Mouse (Mus musculus) cerebral cortex, adult 2 months (tissue): ENCODE results near the gene Mest.

ENCODE experiments used
- WGBS: fragments of 180-500 bp; shearing (Covaris S2); methylation state at CpG from one replicate; pipeline ENCODE4 v1.1.7; 2018; 5-methylcytosine and 5-hydroxymethylcytosine counted together

Gene Mest

GRCm38 (mm10) chr6:30738464-30739006 is 15.2 kb downstream of the Mest start:
- 54% methylated on average over 20 of the region's 20 CpGs for WGBS

- 45% methylated on average over 10 of the region's 10 CpGs for WGBS
Observed at GRCm38 (mm10) chr6:30739177-30739747, 15.9 kb downstream of the Mest start.

- WGBS, result 65% methylated on average over 10 of the region's 10 CpGs
Observed at GRCm38 (mm10) chr6:30744846-30745245, 21.5 kb downstream of the Mest start.

DNA sequence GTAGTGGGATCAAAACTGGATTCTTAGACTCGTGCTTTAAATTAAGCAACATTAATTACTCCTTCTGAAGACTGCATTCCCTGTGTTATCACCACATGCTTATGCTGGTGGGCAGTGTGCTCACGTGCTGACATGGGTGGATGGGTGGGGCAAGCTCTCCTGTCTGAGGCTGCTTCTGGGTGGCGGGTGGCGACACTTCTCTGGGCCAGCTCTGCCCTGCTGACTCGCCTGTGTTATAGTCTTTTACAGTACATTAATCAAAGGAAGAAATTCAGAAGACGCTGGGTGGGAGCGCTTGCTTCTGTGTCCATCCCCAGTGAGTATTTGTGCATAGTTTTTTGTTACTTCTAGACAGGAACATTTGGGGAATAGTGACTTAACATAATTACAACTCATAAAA is 22.2 kb downstream of the Mest start:
- 62% methylated on average over 7 of the region's 7 CpGs for WGBS

- WGBS, result 67% methylated on average over 7 of the region's 7 CpGs
Observed at GRCm38 (mm10) chr6:30747631-30748357, 24.4 kb downstream of the Mest start.

GRCm38 (mm10) chr6:30748358-30748910 is 25.1 kb downstream of the Mest start:
- WGBS, result 67% methylated on average over 6 of the region's 6 CpGs

- 64% methylated on average over 2 of the region's 2 CpGs for WGBS
Observed at GRCm38 (mm10) chr6:30749042-30749689, 25.8 kb downstream of the Mest start.

- WGBS, result 56% methylated on average over 1 of the region's 1 CpGs
Observed at GRCm38 (mm10) chr6:30749892-30750291, 26.5 kb downstream of the Mest start.

- WGBS, result 86% methylated on average over 6 of the region's 6 CpGs
Observed at GRCm38 (mm10) chr6:30750482-30750881, 27.1 kb downstream of the Mest start.

DNA sequence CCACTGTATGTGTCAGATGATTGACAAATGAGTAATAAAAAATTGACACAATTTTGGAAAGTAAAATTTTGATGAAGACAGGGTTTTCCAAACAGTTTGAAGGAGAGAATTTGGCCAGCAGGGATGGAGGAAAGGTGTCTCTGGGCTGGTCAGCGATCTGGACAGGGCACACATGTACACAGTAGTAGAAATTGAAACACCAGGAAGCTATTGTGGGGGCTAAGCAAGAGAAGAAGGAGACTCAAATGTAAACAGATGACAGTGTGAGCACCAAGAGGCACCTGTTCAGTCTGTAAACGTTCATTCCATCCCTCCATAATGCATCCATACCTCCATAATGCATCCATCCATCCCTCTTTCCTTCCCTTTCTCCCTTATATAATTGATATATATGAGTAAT is 27.9 kb downstream of the Mest start:
- WGBS, result 81% methylated on average over 2 of the region's 2 CpGs
